Mouse (Mus musculus): ENCODE measurements around the gene Zfp46. TPM values are rescaled to one million over a fixed set of nuclear protein-coding genes. Genes with fewer than 3 reads are reported as not detected.

Zfp46 gene
- polyA plus RNA-seq (2015; fragmentation: Nextera tagmentation; extraction: Ambion mirVana) = 22.0 and 23.5 TPM in 2 replicates

DNA sequence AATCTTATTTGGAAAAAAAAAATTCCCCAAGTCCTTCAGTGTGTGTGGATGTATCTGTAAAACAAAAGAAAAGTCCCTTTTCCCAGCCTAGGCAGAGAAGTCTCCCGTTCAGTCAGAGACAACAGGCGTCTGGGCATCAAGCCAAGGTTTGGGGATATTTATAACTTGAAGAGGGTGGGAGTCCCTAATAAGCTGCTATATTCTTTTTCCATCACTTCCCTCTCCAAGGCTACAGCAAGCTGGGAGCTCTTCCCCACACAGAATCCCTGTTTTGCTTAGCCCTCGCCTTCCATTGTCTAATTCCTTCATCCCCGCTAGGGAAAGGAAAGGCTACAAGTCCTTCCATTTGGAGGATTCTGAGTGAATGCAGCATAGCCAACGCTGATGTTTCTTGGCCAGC lies at the start of gene Zfp46:
Zfp46 (plus strand) TSS at position 229 of the 400 bp plus-strand sequence.

DNA sequence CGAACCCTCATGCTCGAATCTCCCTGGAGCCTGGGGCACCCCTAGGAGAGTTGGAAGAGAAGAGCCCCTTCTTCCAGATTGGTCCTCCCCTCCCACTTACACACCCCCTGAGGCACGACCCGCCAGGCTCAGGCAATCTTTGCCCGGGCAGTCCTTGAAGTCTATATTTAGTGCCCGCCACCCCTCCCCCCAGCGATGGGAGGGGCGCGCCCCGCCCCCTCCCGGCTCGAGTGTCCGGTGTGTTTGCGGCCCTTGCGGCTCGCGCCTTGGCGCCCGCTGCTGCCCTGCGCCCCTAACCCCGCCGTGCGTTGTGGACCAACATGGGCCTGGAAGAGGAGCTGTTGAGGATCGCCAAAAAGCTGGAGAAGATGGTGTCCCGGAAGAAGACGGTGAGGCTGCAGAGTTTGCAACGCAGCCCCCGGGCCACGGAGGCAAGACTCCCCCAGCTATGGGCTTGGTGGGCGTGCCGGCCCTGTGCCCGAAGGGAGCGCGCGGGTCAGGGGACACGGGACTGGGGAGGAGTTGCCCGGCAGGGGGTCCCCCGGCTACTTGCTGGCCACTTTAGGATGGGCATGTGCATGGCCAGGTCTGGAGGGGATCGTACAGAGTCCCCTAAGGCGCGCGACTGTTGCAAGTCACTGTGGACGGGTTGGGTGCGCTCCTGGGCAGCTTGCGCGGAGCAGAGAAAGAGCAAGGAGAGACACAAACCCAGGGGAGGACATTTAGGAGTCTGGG lies 36.6 kb upstream of the Zfp46 start, which contains the start of gene Tcea3:
Tcea3 (plus strand) TSS at position 1 of the 735 bp plus-strand sequence.

GRCm38 (mm10) chr4:136310229-136311041 lies 26.0 kb downstream of the Zfp46 start, which contains the start of gene Hnrnpr:
Gene Hnrnpr, plus strand, starts transcription at chr4:136310942.

Other genes starting within 250 kb of the Zfp46 start
- 275 and 299 TPM in 2 replicates for gene Rpl11, start 231.3 kb upstream of the Zfp46 start, polyA plus RNA-seq (2015; fragmentation: Nextera tagmentation; extraction: Ambion mirVana)
- gene Id3, start 141.2 kb upstream of the Zfp46 start, polyA plus RNA-seq (2015; fragmentation: Nextera tagmentation; extraction: Ambion mirVana) = 271 and 312 TPM in 2 replicates
- gene E2f2, start 112.3 kb upstream of the Zfp46 start, polyA plus RNA-seq (2015; fragmentation: Nextera tagmentation; extraction: Ambion mirVana) = 0.99 and 2.7 TPM in 2 replicates
- gene Asap3, start 78.3 kb upstream of the Zfp46 start, polyA plus RNA-seq (2015; fragmentation: Nextera tagmentation; extraction: Ambion mirVana) = 4.9 and 5.4 TPM in 2 replicates
- gene Tcea3, start 37.0 kb upstream of the Zfp46 start, polyA plus RNA-seq (2015; fragmentation: Nextera tagmentation; extraction: Ambion mirVana) = 1.9 and 3.7 TPM in 2 replicates
- gene Hnrnpr, start 26.3 kb downstream of the Zfp46 start, polyA plus RNA-seq (2015; fragmentation: Nextera tagmentation; extraction: Ambion mirVana) = 139 and 155 TPM in 2 replicates
- 4.9 and 7.0 TPM in 2 replicates for gene Htr1d, start 138.8 kb downstream of the Zfp46 start, polyA plus RNA-seq (2015; fragmentation: Nextera tagmentation; extraction: Ambion mirVana)
- gene 6030445D17Rik, start 177.6 kb downstream of the Zfp46 start, polyA plus RNA-seq (2015; fragmentation: Nextera tagmentation; extraction: Ambion mirVana) = 0.56 and 0.80 TPM in 2 replicates
- 65.7 and 72.2 TPM in 2 replicates for gene Luzp1, start 185.1 kb downstream of the Zfp46 start, polyA plus RNA-seq (2015; fragmentation: Nextera tagmentation; extraction: Ambion mirVana)